In the genomic region with DNA sequence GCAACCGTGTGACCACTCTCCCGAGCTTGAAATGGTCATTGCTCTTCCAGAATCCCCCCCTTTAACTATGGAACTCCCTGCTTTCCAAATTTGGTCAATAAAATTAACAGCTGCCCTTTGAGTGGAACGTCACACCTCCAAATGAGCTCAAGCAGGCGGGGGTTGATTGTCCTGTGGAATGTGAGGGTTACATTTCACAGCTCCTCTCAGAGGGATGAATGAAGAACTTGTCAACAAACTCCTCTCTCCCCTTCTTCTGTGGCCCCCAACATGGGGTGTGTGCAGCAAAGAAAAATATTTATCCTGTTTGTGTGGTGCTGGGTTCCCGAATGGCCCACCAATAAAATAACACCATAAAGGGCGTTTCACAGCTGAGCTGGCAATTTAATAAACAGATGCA, we compare ENCODE assay signal across 23 mouse cellular contexts.
A peak's percentile ranks its signal among the peaks of the same experiment; 100 is the strongest.
DNase-seq lines count a peak whose midpoint lies in the region; ATAC-seq and TF ChIP-seq lines count a peak whose summit lies in the region.
"Had no signal": no experiment of that assay in that cellular context is flagged by ENCODE, and none has a peak within 500 bp of the region (broad histone marks: within the 10 kb centered on the region; RNA-seq: fewer than 3 reads in every experiment).

No protein-coding gene starts in this region.

- peaks cover 33% of the 10 kb centered on the region for H3K4me1 ChIP-seq in kidney, embryonic 14.5 days (ENCODE audit: control insufficient read depth, insufficient read depth, low read length)
- peaks cover 26% of the 10 kb centered on the region for H3K4me1 ChIP-seq in midbrain, embryonic 11.5 days (ENCODE audit: control insufficient read depth, insufficient read depth, low read length)
- no peaks in the 10 kb centered on the region for H3K4me1 ChIP-seq in midbrain, postnatal 0 days (ENCODE audit: insufficient read depth, low read length)

- peak; percentile 57; the same call in 1 of the 2 replicates for ATAC-seq in kidney, embryonic 14.5 days (ENCODE audit: low FRiP score, low TSS enrichment)
- no peak for ATAC-seq in midbrain, embryonic 11.5 days (ENCODE audit: low FRiP score)
- no peak for ATAC-seq in midbrain, postnatal 0 days (ENCODE audit: low FRiP score)
- ATAC-seq: activated CD4-positive, CD25-positive, alpha-beta regulatory T cell, adult 4 months; forebrain, postnatal 0 days; hindbrain, embryonic 16.5 days; intestine, embryonic 16.5 days had no signal

- no peak for TF ChIP-seq CTCF in midbrain, postnatal 0 days (IDR thresholded peaks at IDR 0.05)

- no peaks in the 10 kb centered on the region for H3K36me3 ChIP-seq in kidney, embryonic 14.5 days (ENCODE audit: control insufficient read depth, insufficient read depth, low read length)
- no peaks in the 10 kb centered on the region for H3K36me3 ChIP-seq in midbrain, embryonic 11.5 days (ENCODE audit: control insufficient read depth, insufficient read depth, low read length)
- H3K36me3 ChIP-seq in midbrain, postnatal 0 days (ENCODE audit: insufficient read depth, low read length) = no peaks in the 10 kb centered on the region
- H3K36me3 ChIP-seq: embryonic facial prominence, embryonic 10.5 days; heart, embryonic 15.5 days had no signal

- H3K9me3 ChIP-seq in kidney, embryonic 14.5 days (ENCODE audit: control insufficient read depth, low read length) = no peaks in the 10 kb centered on the region
- H3K9me3 ChIP-seq in midbrain, embryonic 11.5 days (ENCODE audit: control insufficient read depth, low read length) = no peaks in the 10 kb centered on the region
- no peaks in the 10 kb centered on the region for H3K9me3 ChIP-seq in midbrain, postnatal 0 days (ENCODE audit: low read length)
- H3K9me3 ChIP-seq: embryonic facial prominence, embryonic 10.5 days; heart, embryonic 15.5 days had no signal

- WGBS in kidney, embryonic 14.5 days = 11% methylated on average over 6 of the region's 6 CpGs
- 33% methylated on average over 6 of the region's 6 CpGs for WGBS in midbrain, embryonic 11.5 days
- 59% methylated on average over 6 of the region's 6 CpGs for WGBS in midbrain, postnatal 0 days

- DNase-seq in kidney, adult 9 months = no peak
- DNase-seq in midbrain, embryonic 11.5 days (ENCODE audit: low spot score, missing footprints) = peak; percentile 37
- DNase-seq in midbrain, postnatal 0 days (ENCODE audit: low spot score) = no peak
- peak; percentile 65 for DNase-seq in forelimb bud, embryonic 11.5 days (ENCODE audit: low read depth, low spot score)
- peak; percentile 39 for DNase-seq in mesoderm, embryonic 11.5 days (ENCODE audit: low read depth, low spot score)
- no peak for DNase-seq in thymus, postnatal 14 days
- DNase-seq: adrenal gland, adult 8-10 months; cerebellum, adult 18-20 months; cerebellum, postnatal 14 days; forebrain, postnatal 0 days; gastrocnemius, postnatal 25 days; heart, adult 18-20 months; heart, postnatal 4 days; kidney, postnatal 36 days; layer of hippocampus, adult 9-11 months; lung, postnatal 4 days; thymus, postnatal 36 days had no signal

- 0 out of 2 replicates have a peak overlapping the region, but pooled peaks have one; percentile 11 for H3K27ac ChIP-seq in kidney, embryonic 14.5 days (ENCODE audit: low read depth, low read length)
- no peak overlapping the region for H3K27ac ChIP-seq in midbrain, embryonic 11.5 days (ENCODE audit: low read depth, low read length)
- H3K27ac ChIP-seq in midbrain, postnatal 0 days (ENCODE audit: low read depth, low read length) = no peak overlapping the region
- H3K27ac ChIP-seq: embryonic facial prominence, embryonic 10.5 days; heart, embryonic 15.5 days had no signal

- no peak overlapping the region for H3K9ac ChIP-seq in kidney, embryonic 14.5 days (ENCODE audit: low read depth, low read length)
- H3K9ac ChIP-seq in midbrain, embryonic 11.5 days (ENCODE audit: low read length) = no peak overlapping the region
- no peak overlapping the region for H3K9ac ChIP-seq in midbrain, postnatal 0 days (replicated peaks; ENCODE audit: low read length, poor library complexity, severe bottlenecking)
- H3K9ac ChIP-seq: forebrain, postnatal 0 days; heart, embryonic 15.5 days had no signal

- no peaks in the 10 kb centered on the region for H3K27me3 ChIP-seq in kidney, embryonic 14.5 days (ENCODE audit: control insufficient read depth, insufficient read depth, low read length)
- no peaks in the 10 kb centered on the region for H3K27me3 ChIP-seq in midbrain, embryonic 11.5 days (ENCODE audit: control insufficient read depth, insufficient read depth, low read length)
- H3K27me3 ChIP-seq in midbrain, postnatal 0 days (ENCODE audit: insufficient read depth, low read length) = 0 out of 2 replicates have a peak, but pooled peaks cover 4% of the 10 kb centered on the region

- no peak overlapping the region for H3K4me3 ChIP-seq in kidney, embryonic 14.5 days (ENCODE audit: low read length)
- H3K4me3 ChIP-seq in midbrain, embryonic 11.5 days (ENCODE audit: low read depth, low read length) = no peak overlapping the region
- H3K4me3 ChIP-seq in midbrain, postnatal 0 days (ENCODE audit: low read depth, low read length) = no peak overlapping the region
- H3K4me3 ChIP-seq: embryonic facial prominence, embryonic 10.5 days; heart, embryonic 15.5 days had no signal

- H3K4me2 ChIP-seq in kidney, embryonic 14.5 days (replicated peaks; ENCODE audit: low read depth, low read length) = peak overlapping the region; percentile 4; the same call in 1 of the 2 replicates
- H3K4me2 ChIP-seq in midbrain, embryonic 11.5 days = no peak overlapping the region
- H3K4me2 ChIP-seq in midbrain, postnatal 0 days (ENCODE audit: low read depth, low read length, poor library complexity, severe bottlenecking) = no peak overlapping the region
- H3K4me2 ChIP-seq: heart, embryonic 15.5 days had no signal

Comparison
In these comparisons a context has a peak if more than half of its experiments do, and no peak if none do; other contexts are left out.
1. DNase-seq: peak in midbrain, embryonic 11.5 days (single experiment), forelimb bud, embryonic 11.5 days (single experiment) and mesoderm, embryonic 11.5 days (single experiment); none in kidney, adult 9 months (single experiment), midbrain, postnatal 0 days (single experiment) and thymus, postnatal 14 days (single experiment).